Mouse (Mus musculus): Measurements from ENCODE around the gene Ebf1.

GRCm38 (mm10) chr11:44979391-44979790 is 362.3 kb downstream of the Ebf1 start:
- TF ChIP-seq CTCF (IDR thresholded peaks at IDR 0.05; ENCODE audit: control insufficient read depth, insufficient read depth, low read length) (no peak), POLR2A (IDR thresholded peaks at IDR 0.05; ENCODE audit: borderline replicate concordance, control insufficient read depth, low read depth, low read length) (no peak)

Data from bone marrow, adult 2 months (tissue).